Mouse (Mus musculus): ENCODE data around the gene Grm7.

- TF ChIP-seq CTCF (conservative IDR thresholded peaks at IDR 0.05; ENCODE audit: low read length) (no peak), NANOG (IDR thresholded peaks at IDR 0.05; ENCODE audit: borderline replicate concordance, low read length) (no peak)
Measured at GRCm38 (mm10) chr6:111221083-111221729, 575.8 kb downstream of the Grm7 start.
